Mouse (Mus musculus): Measurements from ENCODE around the gene Brms1. TPM values are rescaled to one million over a fixed set of nuclear protein-coding genes. Genes with fewer than 3 reads are reported as not detected.
"Not testable (repeated sequence)": the region's sequence is repeated elsewhere in the genome, so short reads cannot be mapped to it uniquely, and the experiment has no call there.

Brms1 gene
- total RNA-seq, 2 experiments from 2014 or later = 32.0 to 33.6 TPM

GRCm38 (mm10) chr19:5084834-5085144 is 43.6 kb downstream of the Brms1 start:
- ATAC-seq (replicated peaks; ENCODE audit: poor library complexity, severe bottlenecking) = no peak

GRCm38 (mm10) chr19:5085145-5085863 is 44.1 kb downstream of the Brms1 start, which contains the start of gene Tmem151a:
Gene Tmem151a, minus strand, starts transcription at chr19:5085531.
- ATAC-seq (replicated peaks; ENCODE audit: poor library complexity, severe bottlenecking) = peak; percentile 17; the same call in 1 of the 2 replicates

DNA sequence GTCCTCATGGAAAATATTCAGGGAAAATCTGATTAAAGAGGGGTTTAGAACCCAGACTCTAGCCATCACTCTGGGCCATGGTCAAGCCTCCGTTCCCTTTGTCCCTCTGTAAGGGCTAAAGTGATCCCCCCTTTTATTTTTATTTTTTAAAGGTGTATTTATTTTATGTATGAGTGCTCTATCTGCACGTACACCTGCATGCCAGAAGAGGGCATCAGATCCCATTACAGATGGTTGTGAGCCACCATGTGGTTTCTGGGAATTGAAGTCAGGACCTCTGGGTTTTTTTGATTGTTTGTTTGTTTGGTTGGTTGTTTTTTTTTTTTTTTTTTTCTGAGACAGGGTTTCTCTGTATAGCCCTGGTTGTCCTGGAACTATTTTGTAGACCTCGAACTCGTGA is 45.4 kb downstream of the Brms1 start:
- ATAC-seq (replicated peaks; ENCODE audit: poor library complexity, severe bottlenecking) = not testable (repeated sequence)

DNA sequence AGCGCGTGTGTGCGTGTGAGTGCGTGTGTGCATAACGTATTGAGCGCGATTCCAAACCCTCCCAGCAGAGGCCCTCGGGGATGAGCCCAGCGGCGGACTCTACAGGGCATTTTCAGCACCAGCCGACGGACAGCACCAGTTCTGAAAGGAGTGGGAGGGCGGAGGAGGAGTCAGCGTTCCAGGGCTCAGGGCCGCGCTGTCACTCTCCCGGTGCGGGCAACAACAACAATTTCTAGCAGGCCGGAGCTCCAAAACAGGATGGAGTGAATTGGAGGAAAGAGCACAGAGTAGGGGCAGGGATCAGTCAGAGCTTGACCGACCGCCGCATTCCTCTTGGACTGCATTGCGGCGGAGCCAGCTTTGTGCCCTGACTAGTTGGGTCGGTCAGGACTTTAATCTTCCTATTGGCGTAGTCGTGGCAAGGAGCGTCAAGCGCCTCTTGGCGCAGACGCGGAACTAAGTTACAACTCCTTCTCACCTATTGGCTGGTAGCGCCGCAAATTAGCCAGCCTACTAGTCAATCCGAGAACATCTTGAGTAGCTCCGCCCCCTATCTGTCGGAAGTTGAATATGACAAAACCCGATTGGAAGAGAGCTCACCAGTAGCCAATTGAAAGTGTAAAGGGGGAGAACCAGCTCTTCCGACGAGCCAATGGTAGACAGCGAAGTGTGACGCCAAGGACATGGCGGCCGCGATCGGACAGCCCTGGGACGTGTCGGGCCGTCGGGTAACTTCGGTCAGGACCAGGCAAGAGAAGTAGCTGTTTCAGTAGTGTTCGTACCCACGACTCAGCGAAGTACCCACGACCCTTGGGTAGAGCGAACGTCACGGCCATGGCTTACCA is 47.0 kb downstream of the Brms1 start, which contains the start of gene Yif1a:
Yif1a (plus strand) TSS at position 655 of the 845 bp plus-strand sequence.
- ATAC-seq (replicated peaks; ENCODE audit: poor library complexity, severe bottlenecking) = peak; percentile 86

- no peak for ATAC-seq (replicated peaks; ENCODE audit: poor library complexity, severe bottlenecking)
Observed at GRCm38 (mm10) chr19:5089324-5089723, 48.2 kb downstream of the Brms1 start.

GRCm38 (mm10) chr19:5092083-5092482 is 50.9 kb downstream of the Brms1 start:
- no peak for ATAC-seq (replicated peaks; ENCODE audit: poor library complexity, severe bottlenecking)

GRCm38 (mm10) chr19:5093481-5094242 is 52.5 kb downstream of the Brms1 start:
- no peak for ATAC-seq (replicated peaks; ENCODE audit: poor library complexity, severe bottlenecking)

DNA sequence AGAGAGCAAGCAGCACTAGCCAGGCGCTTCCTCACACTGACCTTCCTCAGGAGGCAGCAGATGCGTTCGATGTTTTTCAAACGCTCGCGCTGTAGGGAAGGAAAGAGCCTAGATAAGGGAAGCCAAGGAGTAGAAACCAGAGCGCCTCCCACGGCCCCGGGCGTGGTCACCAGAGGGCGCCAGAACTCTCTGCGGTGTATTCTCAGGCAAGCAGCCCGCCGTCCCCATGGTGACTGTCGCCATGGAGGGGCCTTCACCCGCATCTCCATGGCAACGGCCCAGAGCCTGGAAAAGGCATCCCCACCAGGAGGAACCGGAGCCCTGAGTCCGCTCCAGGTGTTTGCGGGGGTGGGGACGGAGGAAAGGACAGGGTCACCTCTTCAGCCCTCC is 53.1 kb downstream of the Brms1 start:
- peak; percentile 91 for ATAC-seq (replicated peaks; ENCODE audit: poor library complexity, severe bottlenecking)

- no peak for ATAC-seq (replicated peaks; ENCODE audit: poor library complexity, severe bottlenecking)
Observed at GRCm38 (mm10) chr19:5094746-5095417, 53.7 kb downstream of the Brms1 start.

- ATAC-seq (replicated peaks; ENCODE audit: poor library complexity, severe bottlenecking) = no peak
Observed at GRCm38 (mm10) chr19:5095887-5096474, 54.8 kb downstream of the Brms1 start.

GRCm38 (mm10) chr19:5097521-5098362 is 56.6 kb downstream of the Brms1 start:
- ATAC-seq (replicated peaks; ENCODE audit: poor library complexity, severe bottlenecking) = no peak

DNA sequence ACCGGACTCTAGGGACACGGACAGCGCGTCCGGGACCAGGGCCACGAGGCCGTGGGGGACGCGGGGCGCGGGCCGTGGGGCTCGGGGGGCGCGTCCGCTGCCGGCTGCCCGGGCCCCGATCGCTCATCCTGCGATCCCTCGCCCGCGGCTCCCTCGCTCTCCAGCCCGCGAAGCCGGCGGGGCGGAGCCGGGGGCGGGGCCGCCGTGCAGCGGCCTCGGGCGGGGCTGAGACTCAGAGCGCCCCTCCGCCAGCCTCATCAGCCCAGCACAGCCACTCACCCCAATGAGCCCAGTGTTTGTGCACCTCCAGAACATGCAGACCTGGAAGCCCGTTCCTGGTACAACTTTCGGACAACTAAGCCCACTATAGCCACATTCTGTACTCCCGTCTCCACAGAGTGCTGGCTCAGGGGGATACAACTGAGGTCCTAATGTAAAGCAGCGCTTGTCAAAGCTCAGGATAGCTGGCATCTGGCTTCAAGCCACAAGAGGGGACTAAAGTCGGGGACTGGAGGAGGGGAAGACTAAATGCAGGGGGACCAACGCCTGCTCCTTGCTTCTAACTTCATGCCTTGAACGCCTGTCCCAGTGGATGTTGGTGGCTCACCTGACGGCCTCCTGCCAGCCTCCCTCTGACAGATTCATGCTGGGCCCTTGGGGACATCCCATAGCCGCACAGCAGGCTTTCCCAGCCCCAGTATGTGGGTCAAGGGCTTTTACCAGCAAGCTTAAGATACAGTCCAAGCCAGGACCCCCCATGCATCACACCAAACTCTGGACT is 57.4 kb downstream of the Brms1 start, which contains the start of gene Cnih2:
Cnih2 (minus strand) TSS at position 159 of the 781 bp plus-strand sequence.
- ATAC-seq (replicated peaks; ENCODE audit: poor library complexity, severe bottlenecking) = peak; percentile 45

Other genes starting within 250 kb of the Brms1 start
- gene Rbm4, start 247.5 kb upstream of the Brms1 start, total RNA-seq (2014; fragmentation: Nextera tagmentation) = 42.0 and 44.5 TPM in 2 replicates
- 63.5 and 69.9 TPM in 2 replicates for gene Rbm4, start 247.5 kb upstream of the Brms1 start, total RNA-seq (2017)
- gene Gm21992, start 229.7 kb upstream of the Brms1 start, total RNA-seq (2014; fragmentation: Nextera tagmentation) = 13.8 and 16.3 TPM in 2 replicates
- gene Gm21992, start 229.7 kb upstream of the Brms1 start, total RNA-seq (2017) = 30.8 and 59.4 TPM in 2 replicates
- gene Rbm14, start 229.7 kb upstream of the Brms1 start, total RNA-seq (2014; fragmentation: Nextera tagmentation) = 51.0 and 59.2 TPM in 2 replicates
- 23.3 and 27.2 TPM in 2 replicates for gene Rbm14, start 229.7 kb upstream of the Brms1 start, total RNA-seq (2017)
- gene Ccs, start 202.0 kb upstream of the Brms1 start, total RNA-seq (2014; fragmentation: Nextera tagmentation) = 47.1 and 68.5 TPM in 2 replicates
- 18.8 and 22.9 TPM in 2 replicates for gene Ccs, start 202.0 kb upstream of the Brms1 start, total RNA-seq (2017)
- not detected in 2 replicates for gene Ccdc87, start 202.0 kb upstream of the Brms1 start, total RNA-seq (2014; fragmentation: Nextera tagmentation)
- not detected in 2 replicates for gene Ccdc87, start 202.0 kb upstream of the Brms1 start, total RNA-seq (2017)
- gene Ctsf, start 186.2 kb upstream of the Brms1 start, total RNA-seq (2014; fragmentation: Nextera tagmentation) = 2.6 and 10.0 TPM in 2 replicates
- gene Ctsf, start 186.2 kb upstream of the Brms1 start, total RNA-seq (2017) = 1.8 and 3.6 TPM in 2 replicates
- gene Actn3, start 163.4 kb upstream of the Brms1 start, total RNA-seq (2014; fragmentation: Nextera tagmentation) = 0.34 TPM in 1 of 2 replicates, not detected in the other
- gene Actn3, start 163.4 kb upstream of the Brms1 start, total RNA-seq (2017) = 1.2 TPM in 1 of 2 replicates, not detected in the other
- gene Zdhhc24, start 162.7 kb upstream of the Brms1 start, total RNA-seq (2014; fragmentation: Nextera tagmentation) = 5.9 and 15.5 TPM in 2 replicates
- gene Zdhhc24, start 162.7 kb upstream of the Brms1 start, total RNA-seq (2017) = 3.2 and 9.0 TPM in 2 replicates
- gene Bbs1, start 134.7 kb upstream of the Brms1 start, total RNA-seq (2014; fragmentation: Nextera tagmentation) = 3.1 TPM in 1 of 2 replicates, not detected in the other
- 0.82 and 1.9 TPM in 2 replicates for gene Bbs1, start 134.7 kb upstream of the Brms1 start, total RNA-seq (2017)
- 48.5 and 66.6 TPM in 2 replicates for gene Dpp3, start 113.1 kb upstream of the Brms1 start, total RNA-seq (2014; fragmentation: Nextera tagmentation)
- gene Dpp3, start 113.1 kb upstream of the Brms1 start, total RNA-seq (2017) = 38.7 and 41.0 TPM in 2 replicates
- gene Peli3, start 98.2 kb upstream of the Brms1 start, total RNA-seq (2014; fragmentation: Nextera tagmentation) = not detected in 2 replicates
- gene Peli3, start 98.2 kb upstream of the Brms1 start, total RNA-seq (2017) = 0.10 and 3.3 TPM in 2 replicates
- 51.9 and 53.3 TPM in 2 replicates for gene Mrpl11, start 79.2 kb upstream of the Brms1 start, total RNA-seq (2014; fragmentation: Nextera tagmentation)
- gene Mrpl11, start 79.2 kb upstream of the Brms1 start, total RNA-seq (2017) = 58.8 and 81.4 TPM in 2 replicates
- gene Npas4, start 51.0 kb upstream of the Brms1 start, total RNA-seq (2014; fragmentation: Nextera tagmentation) = not detected in 2 replicates
- not detected in 2 replicates for gene Npas4, start 51.0 kb upstream of the Brms1 start, total RNA-seq (2017)
- 3.1 and 12.2 TPM in 2 replicates for gene Slc29a2, start 17.5 kb upstream of the Brms1 start, total RNA-seq (2014; fragmentation: Nextera tagmentation)
- gene Slc29a2, start 17.5 kb upstream of the Brms1 start, total RNA-seq (2017) = 2.5 and 4.2 TPM in 2 replicates
- 4.8 and 6.1 TPM in 2 replicates for gene B4gat1, start 2.5 kb upstream of the Brms1 start, total RNA-seq (2014; fragmentation: Nextera tagmentation)
- gene B4gat1, start 2.5 kb upstream of the Brms1 start, total RNA-seq (2017) = 2.6 and 11.6 TPM in 2 replicates
- gene AC124502.3, start 2.5 kb upstream of the Brms1 start, total RNA-seq (2014; fragmentation: Nextera tagmentation) = 1.3 and 1.4 TPM in 2 replicates
- gene AC124502.3, start 2.5 kb upstream of the Brms1 start, total RNA-seq (2017) = 5.4 TPM in 1 of 2 replicates, not detected in the other
- gene Rin1, start 9.1 kb downstream of the Brms1 start, total RNA-seq (2014; fragmentation: Nextera tagmentation) = not detected in 2 replicates
- 0.21 and 1.0 TPM in 2 replicates for gene Rin1, start 9.1 kb downstream of the Brms1 start, total RNA-seq (2017)
- not detected in 2 replicates for gene Cd248, start 26.7 kb downstream of the Brms1 start, total RNA-seq (2014; fragmentation: Nextera tagmentation)
- not detected in 2 replicates for gene Cd248, start 26.7 kb downstream of the Brms1 start, total RNA-seq (2017)
- gene Tmem151a, start 44.2 kb downstream of the Brms1 start, total RNA-seq (2014; fragmentation: Nextera tagmentation) = 5.1 TPM in 1 of 2 replicates, not detected in the other
- gene Tmem151a, start 44.2 kb downstream of the Brms1 start, total RNA-seq (2017) = 0.62 TPM in 1 of 2 replicates, not detected in the other
- gene Yif1a, start 47.2 kb downstream of the Brms1 start, total RNA-seq (2014; fragmentation: Nextera tagmentation) = 37.3 and 51.9 TPM in 2 replicates
- 14.6 and 17.2 TPM in 2 replicates for gene Yif1a, start 47.2 kb downstream of the Brms1 start, total RNA-seq (2017)
- gene Cnih2, start 57.2 kb downstream of the Brms1 start, total RNA-seq (2014; fragmentation: Nextera tagmentation) = not detected in 2 replicates
- not detected in 2 replicates for gene Cnih2, start 57.2 kb downstream of the Brms1 start, total RNA-seq (2017)
- 99.2 and 105 TPM in 2 replicates for gene Rab1b, start 65.7 kb downstream of the Brms1 start, total RNA-seq (2014; fragmentation: Nextera tagmentation)
- 100 and 101 TPM in 2 replicates for gene Rab1b, start 65.7 kb downstream of the Brms1 start, total RNA-seq (2017)
- 6.1 and 10.9 TPM in 2 replicates for gene Klc2, start 77.2 kb downstream of the Brms1 start, total RNA-seq (2014; fragmentation: Nextera tagmentation)
- gene Klc2, start 77.2 kb downstream of the Brms1 start, total RNA-seq (2017) = 3.0 and 3.9 TPM in 2 replicates
- gene Pacs1, start 231.8 kb downstream of the Brms1 start, total RNA-seq (2014; fragmentation: Nextera tagmentation) = 13.5 and 22.1 TPM in 2 replicates
- 6.5 and 8.0 TPM in 2 replicates for gene Pacs1, start 231.8 kb downstream of the Brms1 start, total RNA-seq (2017)

All from granulocyte monocyte progenitor cell, adult 5-6 weeks (primary cell).